Mouse (Mus musculus) cerebellum, adult 18-20 months (tissue): Measurements from ENCODE around the gene Ypel2.

Experiments
- DNase-seq, 2 experiments: peaks; one replicate each; pipeline ENCODE4 v3.0.0; 2021

The Ypel2 gene

GRCm38 (mm10) chr11:86892996-86893670, 100.4 kb downstream of the Ypel2 start:
- DNase-seq, result no peak
